Mouse (Mus musculus) forebrain, embryonic 15.5 days (tissue): ENCODE data around the gene Sapcd1. TPM values are rescaled to one million over a fixed set of nuclear protein-coding genes. Genes with fewer than 3 reads are reported as not detected.

ENCODE experiments used
- ATAC-seq: fragments of 200-750 bp; cut with Nextera tagmentation; replicated peaks from 2 replicates; pipeline ENCODE4 v1.8.0; 2017; ENCODE audit warnings: mild to moderate bottlenecking, moderate TSS enrichment, moderate library complexity
- H3K27ac ChIP-seq: fragments of 300-500 bp; sonication (generic); replicated peaks from 2 replicates; pipeline ENCODE4 v1.5.1; 2015; ENCODE audit warnings: mild to moderate bottlenecking, inconsistent platforms
- H3K27me3 ChIP-seq: fragments of 300-500 bp; sonication (generic); 2 replicates; pipeline ENCODE4 v1.6.1; 2015; ENCODE audit warnings: inconsistent platforms
- H3K36me3 ChIP-seq: fragments of 300-500 bp; sonication (generic); 2 replicates; pipeline ENCODE4 v1.6.1; 2015; ENCODE audit warnings: mild to moderate bottlenecking, inconsistent platforms
- H3K4me1 ChIP-seq: fragments of 300-500 bp; sonication (generic); 2 replicates; pipeline ENCODE4 v1.6.1; 2015; ENCODE audit warnings: inconsistent platforms
- H3K4me2 ChIP-seq: fragments of 300-500 bp; sonication (generic); replicated peaks from 2 replicates; pipeline ENCODE4 v1.6.1; 2015; ENCODE audit warnings: mild to moderate bottlenecking, inconsistent platforms
- H3K4me3 ChIP-seq: fragments of 300-500 bp; sonication (generic); 2 replicates; pipeline ENCODE4 v1.5.1; 2015; ENCODE audit warnings: mild to moderate bottlenecking, inconsistent platforms
- H3K9ac ChIP-seq: fragments of 300-500 bp; sonication (generic); replicated peaks from 2 replicates; pipeline ENCODE4 v1.6.1; 2015; ENCODE audit warnings: mild to moderate bottlenecking, inconsistent platforms
- H3K9me3 ChIP-seq: fragments of 300-500 bp; sonication (generic); 2 replicates; pipeline ENCODE4 v1.6.1; 2016; ENCODE audit warnings: inconsistent platforms
- WGBS: fragments of 180-500 bp; shearing (Covaris S2); methylation state at CpG from one replicate; pipeline ENCODE4 v1.1.7; 2015; ENCODE audit warnings: mixed read lengths; 5-methylcytosine and 5-hydroxymethylcytosine counted together
- polyA plus RNA-seq: library from polyadenylated mRNA; unstranded; fragments of >200 nt; fragmentation: Nextera tagmentation; extraction: Ambion mirVana; gene quantifications from 2 replicates; pipeline ENCODE4 v1.2.1, GENCODE M21; 2015

Sapcd1 gene
- polyA plus RNA-seq, 1 experiment from 2014 or later = 5.8 TPM

DNA sequence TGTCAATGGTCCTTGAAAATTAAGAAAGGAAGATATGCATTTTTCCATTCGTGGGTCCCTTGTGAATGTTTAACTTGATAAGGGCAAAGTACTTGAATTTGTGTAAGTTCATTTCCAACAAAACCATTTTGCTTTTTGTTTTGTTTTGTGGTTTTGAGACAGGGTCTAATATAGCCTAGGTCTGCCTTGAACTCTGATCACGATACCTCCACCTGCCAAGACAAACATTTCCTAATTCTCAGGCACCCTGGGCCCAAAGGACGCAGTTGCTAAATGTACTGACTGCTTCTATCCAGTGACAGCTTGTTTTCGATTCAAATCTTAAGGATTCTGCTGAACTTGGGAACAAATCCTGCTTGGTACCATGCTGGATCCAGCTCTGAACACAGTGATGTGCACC lies 48.2 kb downstream of the Sapcd1 start:
- Histone ChIP-seq H3K4me2 (no peak overlapping the region), H3K36me3 (no peaks in the 10 kb centered on the region), H3K4me1 (peaks cover 24% of the 10 kb centered on the region), H3K9ac (no peak overlapping the region), H3K27ac (no peak overlapping the region), H3K27me3 (no peaks in the 10 kb centered on the region), H3K4me3 (no peak overlapping the region), H3K9me3 (no peaks in the 10 kb centered on the region)
- no peak for ATAC-seq
- WGBS = 92% methylated on average over 4 of the region's 4 CpGs

DNA sequence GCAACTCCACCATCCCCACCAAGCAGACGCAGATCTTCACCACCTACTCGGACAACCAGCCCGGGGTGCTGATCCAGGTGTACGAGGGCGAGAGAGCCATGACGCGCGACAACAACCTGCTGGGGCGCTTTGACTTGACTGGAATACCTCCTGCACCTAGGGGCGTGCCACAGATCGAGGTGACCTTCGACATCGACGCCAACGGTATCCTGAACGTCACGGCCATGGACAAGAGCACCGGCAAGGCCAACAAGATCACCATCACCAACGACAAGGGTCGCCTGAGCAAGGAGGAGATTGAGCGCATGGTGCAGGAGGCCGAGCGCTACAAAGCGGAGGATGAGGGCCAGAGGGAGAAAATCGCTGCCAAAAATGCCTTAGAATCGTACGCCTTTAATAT lies 49.6 kb downstream of the Sapcd1 start:
- Histone ChIP-seq H3K4me3 (no peak overlapping the region), H3K4me2 (no peak overlapping the region), H3K27me3 (no peaks in the 10 kb centered on the region), H3K4me1 (peaks cover 24% of the 10 kb centered on the region), H3K27ac (no peak overlapping the region), H3K9ac (no peak overlapping the region), H3K36me3 (no peaks in the 10 kb centered on the region), H3K9me3 (no peaks in the 10 kb centered on the region)
- no peak for ATAC-seq
- 90% methylated on average over 27 of the region's 27 CpGs for WGBS

DNA sequence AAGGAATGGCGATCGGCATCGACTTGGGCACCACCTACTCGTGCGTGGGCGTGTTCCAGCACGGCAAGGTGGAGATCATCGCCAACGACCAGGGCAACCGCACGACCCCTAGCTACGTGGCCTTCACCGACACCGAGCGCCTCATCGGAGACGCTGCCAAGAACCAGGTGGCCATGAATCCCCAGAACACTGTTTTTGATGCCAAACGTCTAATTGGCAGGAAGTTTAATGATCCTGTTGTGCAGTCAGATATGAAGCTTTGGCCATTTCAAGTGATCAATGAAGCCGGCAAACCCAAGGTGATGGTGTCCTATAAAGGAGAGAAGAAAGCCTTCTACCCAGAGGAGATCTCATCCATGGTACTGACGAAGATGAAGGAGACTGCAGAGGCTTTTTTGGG lies 50.8 kb downstream of the Sapcd1 start:
- no peak overlapping the region for H3K27ac ChIP-seq
- 94% methylated on average over 20 of the region's 20 CpGs for WGBS
- no peak for ATAC-seq

More for the DNA sequence above, 50.8 kb downstream of the Sapcd1 start:
- Histone ChIP-seq H3K9me3 (no peaks in the 10 kb centered on the region), H3K36me3 (no peaks in the 10 kb centered on the region), H3K9ac (no peak overlapping the region), H3K4me2 (no peak overlapping the region), H3K27me3 (no peaks in the 10 kb centered on the region), H3K4me3 (no peak overlapping the region), H3K4me1 (peaks cover 20% of the 10 kb centered on the region)

Other genes with a start within 250 kb of the Sapcd1 start
- gene Cyp21a1, start 223.5 kb downstream of the Sapcd1 start, polyA plus RNA-seq = not detected in 2 replicates
- gene Stk19, start 191.1 kb downstream of the Sapcd1 start, polyA plus RNA-seq = 39.8 and 43.0 TPM in 2 replicates
- gene Dxo, start 191.0 kb downstream of the Sapcd1 start, polyA plus RNA-seq = 75.2 and 77.8 TPM in 2 replicates
- 59.6 and 59.7 TPM in 2 replicates for gene Skiv2l, start 177.8 kb downstream of the Sapcd1 start, polyA plus RNA-seq
- 94.9 and 97.1 TPM in 2 replicates for gene Nelfe, start 177.6 kb downstream of the Sapcd1 start, polyA plus RNA-seq
- 1.8 and 2.1 TPM in 2 replicates for gene Cfb, start 165.5 kb downstream of the Sapcd1 start, polyA plus RNA-seq
- gene Zbtb12, start 148.5 kb downstream of the Sapcd1 start, polyA plus RNA-seq = 9.5 and 9.9 TPM in 2 replicates
- gene Gm20547, start 146.0 kb downstream of the Sapcd1 start, polyA plus RNA-seq = 0.17 TPM in 1 of 2 replicates, not detected in the other
- 0.77 and 1.5 TPM in 2 replicates for gene C2, start 129.8 kb downstream of the Sapcd1 start, polyA plus RNA-seq
- 108 and 111 TPM in 2 replicates for gene Ehmt2, start 129.5 kb downstream of the Sapcd1 start, polyA plus RNA-seq
- gene Slc44a4, start 113.5 kb downstream of the Sapcd1 start, polyA plus RNA-seq = not detected in 2 replicates
- 27.9 and 31.0 TPM in 2 replicates for gene Neu1, start 96.8 kb downstream of the Sapcd1 start, polyA plus RNA-seq
- gene Hspa1b, start 68.8 kb downstream of the Sapcd1 start, polyA plus RNA-seq = 0.10 and 0.17 TPM in 2 replicates
- not detected in 2 replicates for gene Gm20481, start 58.1 kb downstream of the Sapcd1 start, polyA plus RNA-seq
- 3.6 and 3.7 TPM in 2 replicates for gene Hspa1a, start 55.9 kb downstream of the Sapcd1 start, polyA plus RNA-seq
- 1.5 TPM in 2 replicates for gene Hspa1l, start 55.3 kb downstream of the Sapcd1 start, polyA plus RNA-seq
- gene Lsm2, start 46.2 kb downstream of the Sapcd1 start, polyA plus RNA-seq = 132 and 149 TPM in 2 replicates
- gene Vars, start 27.0 kb downstream of the Sapcd1 start, polyA plus RNA-seq = 82.9 and 88.6 TPM in 2 replicates
- gene Vwa7, start 11.4 kb downstream of the Sapcd1 start, polyA plus RNA-seq = 0.14 and 0.28 TPM in 2 replicates
- 2.8 and 3.2 TPM in 2 replicates for gene Msh5, start 18.7 kb upstream of the Sapcd1 start, polyA plus RNA-seq
- 98.4 and 100 TPM in 2 replicates for gene Clic1, start 21.9 kb upstream of the Sapcd1 start, polyA plus RNA-seq
- 540 and 556 TPM in 2 replicates for gene Ddah2, start 31.0 kb upstream of the Sapcd1 start, polyA plus RNA-seq
- not detected in 2 replicates for gene Ly6g6c, start 37.4 kb upstream of the Sapcd1 start, polyA plus RNA-seq
- gene Mpig6b, start 38.2 kb upstream of the Sapcd1 start, polyA plus RNA-seq = 0.15 and 0.17 TPM in 2 replicates
- 10.0 and 11.9 TPM in 2 replicates for gene Ly6g6e, start 48.9 kb upstream of the Sapcd1 start, polyA plus RNA-seq
- gene Ly6g6d, start 50.0 kb upstream of the Sapcd1 start, polyA plus RNA-seq = 0.46 and 0.47 TPM in 2 replicates
- gene Ly6g6f, start 57.6 kb upstream of the Sapcd1 start, polyA plus RNA-seq = 0.32 TPM in 1 of 2 replicates, not detected in the other
- 93.2 and 97.4 TPM in 2 replicates for gene Abhd16a, start 61.2 kb upstream of the Sapcd1 start, polyA plus RNA-seq
- not detected in 2 replicates for gene Ly6g5c, start 80.3 kb upstream of the Sapcd1 start, polyA plus RNA-seq
- 1.2 and 1.3 TPM in 2 replicates for gene Ly6g5b, start 87.4 kb upstream of the Sapcd1 start, polyA plus RNA-seq
- 29.3 and 32.0 TPM in 2 replicates for gene Gpank1, start 93.4 kb upstream of the Sapcd1 start, polyA plus RNA-seq
- gene Csnk2b, start 94.0 kb upstream of the Sapcd1 start, polyA plus RNA-seq = 307 and 309 TPM in 2 replicates
- gene D17H6S53E, start 98.4 kb upstream of the Sapcd1 start, polyA plus RNA-seq = 8.7 TPM in 2 replicates
- 0.28 and 0.31 TPM in 2 replicates for gene Apom, start 104.0 kb upstream of the Sapcd1 start, polyA plus RNA-seq
- 92.3 and 93.8 TPM in 2 replicates for gene Bag6, start 107.2 kb upstream of the Sapcd1 start, polyA plus RNA-seq
- gene Prrc2a, start 136.9 kb upstream of the Sapcd1 start, polyA plus RNA-seq = 185 and 208 TPM in 2 replicates
- 5.7 and 7.8 TPM in 2 replicates for gene Aif1, start 148.1 kb upstream of the Sapcd1 start, polyA plus RNA-seq
- 6.2 and 6.8 TPM in 2 replicates for gene Lst1, start 160.4 kb upstream of the Sapcd1 start, polyA plus RNA-seq
- gene Ltb, start 166.4 kb upstream of the Sapcd1 start, polyA plus RNA-seq = 0.25 and 0.70 TPM in 2 replicates
- gene Tnf, start 174.0 kb upstream of the Sapcd1 start, polyA plus RNA-seq = not detected in 2 replicates
- gene Lta, start 177.3 kb upstream of the Sapcd1 start, polyA plus RNA-seq = 0.36 TPM in 1 of 2 replicates, not detected in the other
- 0.61 and 1.1 TPM in 2 replicates for gene Gm16181, start 192.8 kb upstream of the Sapcd1 start, polyA plus RNA-seq
- gene Atp6v1g2, start 205.6 kb upstream of the Sapcd1 start, polyA plus RNA-seq = 38.2 and 41.5 TPM in 2 replicates
- 11.7 and 12.3 TPM in 2 replicates for gene Nfkbil1, start 207.8 kb upstream of the Sapcd1 start, polyA plus RNA-seq
- gene Ddx39b, start 213.7 kb upstream of the Sapcd1 start, polyA plus RNA-seq = 478 and 488 TPM in 2 replicates
- 48.1 and 50.1 TPM in 2 replicates for gene H2-D1, start 234.7 kb upstream of the Sapcd1 start, polyA plus RNA-seq